ENCODE assay signal across 8 mouse cellular contexts in the genomic region with DNA sequence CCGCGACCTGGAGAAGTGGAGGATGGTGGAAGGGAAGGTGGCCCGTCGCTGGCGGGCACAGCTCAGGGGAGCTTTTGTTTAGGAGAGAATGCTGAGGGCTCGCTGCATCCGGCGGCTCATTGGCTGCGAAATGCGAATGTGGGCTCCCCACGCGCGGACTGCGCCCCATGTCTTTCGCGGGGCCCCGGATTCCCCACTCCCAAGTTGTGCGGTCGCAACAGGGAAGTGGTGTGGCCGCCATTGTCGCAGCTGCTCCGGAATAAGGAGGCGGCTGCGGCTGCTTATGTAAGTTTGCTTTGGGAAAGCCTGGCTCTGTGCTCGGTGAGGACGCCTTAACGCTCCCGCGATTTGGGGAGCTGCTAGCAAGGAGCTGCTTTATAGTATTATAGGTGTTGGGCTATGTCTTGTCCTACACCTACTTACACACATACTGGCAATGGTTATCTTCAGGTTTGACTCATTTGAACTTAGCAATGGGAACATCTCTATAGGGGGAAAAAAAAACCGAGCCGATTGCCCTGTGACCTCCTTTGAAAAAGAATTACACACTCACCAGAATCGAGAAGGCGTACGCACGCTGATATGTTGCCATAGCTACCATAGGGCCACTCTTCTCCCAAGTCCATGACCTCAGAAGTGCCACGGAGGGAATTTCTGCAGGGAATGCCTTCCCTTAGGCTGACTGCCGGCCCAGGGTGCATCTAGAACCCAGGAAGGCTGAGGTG. TPM values are rescaled to one million over a fixed set of nuclear protein-coding genes. Genes with fewer than 3 reads are reported as not detected.
DNase-seq lines count a peak whose midpoint lies in the region; ATAC-seq and TF ChIP-seq lines count a peak whose summit lies in the region.

No protein-coding gene starts in this region.

- H3K9ac ChIP-seq in intestine, postnatal 0 days (ENCODE audit: low read depth, low read length) = peak overlapping the region; percentile 92

- peak overlapping the region; percentile 99 for H3K27ac ChIP-seq in intestine, postnatal 0 days (ENCODE audit: low read depth, low read length)
- H3K27ac ChIP-seq in midbrain, embryonic 10.5 days (replicated peaks) = peak overlapping the region; percentile 100
- peak overlapping the region; percentile 94 for H3K27ac ChIP-seq in small intestine, adult 2 months (ENCODE audit: insufficient read depth, low read depth, low read length)

- no peaks in the 10 kb centered on the region for H3K27me3 ChIP-seq in intestine, postnatal 0 days (replicated peaks; ENCODE audit: control insufficient read depth, insufficient read depth, low read length)
- H3K27me3 ChIP-seq in midbrain, embryonic 10.5 days (ENCODE audit: low read depth, poor library complexity, severe bottlenecking) = no peaks in the 10 kb centered on the region
- H3K27me3 ChIP-seq in small intestine, adult 2 months (ENCODE audit: control insufficient read depth, insufficient read depth, low read length) = no peaks in the 10 kb centered on the region

- H3K36me3 ChIP-seq in intestine, postnatal 0 days (ENCODE audit: control insufficient read depth, insufficient read depth) = peaks cover 13% of the 10 kb centered on the region
- H3K36me3 ChIP-seq in midbrain, embryonic 10.5 days = peaks cover 27% of the 10 kb centered on the region
- H3K36me3 ChIP-seq in small intestine, adult 2 months (ENCODE audit: control insufficient read depth, insufficient read depth, low read length) = peaks cover 12% of the 10 kb centered on the region

- WGBS in intestine, postnatal 0 days = under 1% methylated on average over 37 of the region's 37 CpGs
- under 1% methylated on average over 37 of the region's 37 CpGs for WGBS in midbrain, embryonic 10.5 days
- WGBS in small intestine, adult 2 months = under 1% methylated on average over 37 of the region's 37 CpGs

- peak; percentile 49 for ATAC-seq in granulocyte monocyte progenitor cell, adult 5-6 weeks (replicated peaks; ENCODE audit: poor library complexity, severe bottlenecking)
- no peak for ATAC-seq in intestine, postnatal 0 days

- peak overlapping the region; percentile 82 for H3K4me2 ChIP-seq in intestine, postnatal 0 days (replicated peaks; ENCODE audit: low read depth)

- H3K4me3 ChIP-seq in intestine, postnatal 0 days (ENCODE audit: low read depth, low read length) = peak overlapping the region; percentile 82
- H3K4me3 ChIP-seq in midbrain, embryonic 10.5 days = peak overlapping the region; percentile 88
- peak overlapping the region; percentile 90 for H3K4me3 ChIP-seq in small intestine, adult 2 months (ENCODE audit: low read depth, low read length)

- peak; percentile 19 for DNase-seq in urinary bladder, postnatal 10 days (ENCODE audit: low spot score)
- DNase-seq in urinary bladder, postnatal 4 days (ENCODE audit: low spot score in 2 of 2) = no peak
- DNase-seq in embryo, embryonic 9.5 days (ENCODE audit: extremely low spot score) = peak; percentile 57
- peak; percentile 81 to 85 for DNase-seq in left cerebral cortex, postnatal 36 days (ENCODE audit: low spot score in 2 of 2)
- peak; percentile 70 for DNase-seq in midbrain, embryonic 10.5 days (ENCODE audit: low spot score)

- H3K9me3 ChIP-seq in intestine, postnatal 0 days (ENCODE audit: control insufficient read depth) = no peaks in the 10 kb centered on the region
- H3K9me3 ChIP-seq in midbrain, embryonic 10.5 days (replicated peaks) = no peaks in the 10 kb centered on the region

- H3K4me1 ChIP-seq in intestine, postnatal 0 days (replicated peaks; ENCODE audit: control insufficient read depth, insufficient read depth, low read length) = no peaks in the 10 kb centered on the region
- H3K4me1 ChIP-seq in midbrain, embryonic 10.5 days = peaks cover 21% of the 10 kb centered on the region
- H3K4me1 ChIP-seq in small intestine, adult 2 months (ENCODE audit: control insufficient read depth, insufficient read depth, insufficient read length, low read length) = peaks cover 11% of the 10 kb centered on the region; the same call in 1 of the 2 replicates

- no peak for TF ChIP-seq CTCF in intestine, postnatal 0 days (IDR thresholded peaks at IDR 0.05; ENCODE audit: low read depth)
- TF ChIP-seq CTCF in small intestine, adult 2 months (IDR thresholded peaks at IDR 0.05; ENCODE audit: extremely low read depth, insufficient read length, insufficient replicate concordance, low read depth, low read length) = 0 out of 2 replicates have a peak, but pooled peaks have one; percentile 0

- intact Hi-C loops in left cerebral cortex, postnatal 36 days (cut with DNase I) = loop anchor here (1.0 kb wide), 1 partner anchor 33 kb away; no protein-coding TSS in a partner anchor

- TF ChIP-seq POLR2A in small intestine, adult 2 months (IDR thresholded peaks at IDR 0.05; ENCODE audit: low read depth, low read length) = no peak

RNA-seq across cellular contexts. Expression of a gene that starts 1.3 kb away (rescaled TPM):
- 16.5 and 17.3 TPM in 2 replicates for total RNA-seq in granulocyte monocyte progenitor cell, adult 5-6 weeks (2014; fragmentation: Nextera tagmentation)
- total RNA-seq in granulocyte monocyte progenitor cell, adult 5-6 weeks (2017) = 25.8 and 33.2 TPM in 2 replicates
- 6.3 and 6.8 TPM in 2 replicates for polyA plus RNA-seq in intestine, postnatal 0 days (2015; fragmentation: Nextera tagmentation; extraction: Ambion mirVana)
- total RNA-seq in left cerebral cortex, postnatal 36 days (2021) = 10 to 100 TPM; 23.2 to 24.0 TPM
- 33.2 and 33.7 TPM in 2 replicates for polyA plus RNA-seq in midbrain, embryonic 10.5 days (2016; fragmentation: Nextera tagmentation; extraction: Ambion mirVana)
- 0.88 and 1.3 TPM in 2 replicates for polyA plus RNA-seq in small intestine, adult 2 months (2012; rRNA removed)

RNA-seq across cellular contexts. Expression of a gene that starts 55.0 kb away (rescaled TPM):
- total RNA-seq in granulocyte monocyte progenitor cell, adult 5-6 weeks (2014; fragmentation: Nextera tagmentation) = not detected in 2 replicates
- not detected in 2 replicates for total RNA-seq in granulocyte monocyte progenitor cell, adult 5-6 weeks (2017)
- not detected in 2 replicates for polyA plus RNA-seq in intestine, postnatal 0 days (2015; fragmentation: Nextera tagmentation; extraction: Ambion mirVana)
- 1 to 10 TPM; 4.5 to 5.6 TPM for total RNA-seq in left cerebral cortex, postnatal 36 days (2021)
- 0.05 TPM in 1 of 2 replicates, not detected in the other for polyA plus RNA-seq in midbrain, embryonic 10.5 days (2016; fragmentation: Nextera tagmentation; extraction: Ambion mirVana)
- not detected in 2 replicates for polyA plus RNA-seq in small intestine, adult 2 months (2012; rRNA removed)

Comparison
In these comparisons a context has a peak if more than half of its experiments do, and no peak if none do; other contexts are left out.
1. DNase-seq: peak in urinary bladder, postnatal 10 days (single experiment), embryo, embryonic 9.5 days (single experiment), left cerebral cortex, postnatal 36 days (2 of 2) and midbrain, embryonic 10.5 days (single experiment); none in urinary bladder, postnatal 4 days (0 of 2).
2. Peak in every context shown above with its lines, with median percentiles within 50 percentile points of each other: H3K27ac ChIP-seq and H3K4me3 ChIP-seq.